Mouse (Mus musculus) cerebellum, postnatal 25 days (tissue): ENCODE data around the gene Pa2g4.
"Not testable (repeated sequence)": the region's sequence is repeated elsewhere in the genome, so short reads cannot be mapped to it uniquely, and the experiment has no call there.

Experiments used
- DNase-seq, 2 experiments: peaks; one replicate each; pipeline ENCODE4 v3.0.0; 2021; ENCODE audit warnings: mixed read lengths in 2 of 2

The Pa2g4 gene

GRCm38 (mm10) chr10:128575063-128575462, 9.3 kb upstream of the Pa2g4 start:
- no peak for DNase-seq

- DNase-seq, result no peak
Observed at GRCm38 (mm10) chr10:128565206-128565787, 490 bp downstream of the Pa2g4 start.

- no peak for DNase-seq
Observed at GRCm38 (mm10) chr10:128563544-128563943, 2.2 kb downstream of the Pa2g4 start.

DNA sequence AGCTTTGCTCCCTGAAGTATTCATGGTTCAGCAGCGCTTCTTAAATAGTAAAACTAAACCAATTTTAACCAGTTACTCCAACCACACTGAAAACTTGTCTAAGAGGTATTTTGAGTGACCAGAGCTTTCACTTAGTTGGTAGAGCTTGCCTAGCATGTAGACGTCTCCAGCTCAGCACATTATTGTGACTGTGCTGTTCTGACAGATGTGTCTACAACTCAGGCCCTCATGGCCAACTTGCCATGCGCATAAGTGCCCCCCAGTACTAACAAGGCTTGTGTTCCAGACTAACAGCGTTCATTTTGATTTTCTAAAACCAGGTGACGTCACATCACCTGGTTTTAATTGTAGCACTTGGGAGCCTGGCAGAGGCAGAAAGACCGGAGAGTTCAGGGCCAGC, 8.8 kb downstream of the Pa2g4 start:
- DNase-seq, result no peak

DNA sequence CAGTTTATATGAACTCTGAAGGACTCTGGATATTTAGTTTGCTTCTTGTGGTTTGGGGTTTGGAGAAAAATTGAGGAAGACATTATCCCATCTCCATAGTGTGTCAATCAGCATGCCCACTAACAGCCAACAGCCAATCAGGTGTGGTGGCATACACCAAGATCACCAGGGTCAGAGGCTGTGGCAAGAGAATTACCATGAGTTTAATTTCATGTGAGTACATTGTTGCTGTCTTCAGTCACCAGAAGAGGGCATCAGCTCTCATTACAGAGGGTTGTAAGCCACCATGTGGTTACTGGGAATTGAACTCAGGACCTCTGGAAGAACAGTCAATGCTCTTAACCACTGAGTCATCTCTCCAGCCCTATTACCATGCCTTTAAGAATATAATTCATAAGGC, 9.5 kb downstream of the Pa2g4 start:
- DNase-seq, result no peak

- DNase-seq, result not testable (repeated sequence)
Observed at GRCm38 (mm10) chr10:128555567-128555966, 10.2 kb downstream of the Pa2g4 start.

- not testable (repeated sequence) for DNase-seq
Observed at GRCm38 (mm10) chr10:128550144-128550823, 15.5 kb downstream of the Pa2g4 start.

GRCm38 (mm10) chr10:128549682-128550057, 16.1 kb downstream of the Pa2g4 start:
- DNase-seq, result peak; percentile 46 to 55

DNA sequence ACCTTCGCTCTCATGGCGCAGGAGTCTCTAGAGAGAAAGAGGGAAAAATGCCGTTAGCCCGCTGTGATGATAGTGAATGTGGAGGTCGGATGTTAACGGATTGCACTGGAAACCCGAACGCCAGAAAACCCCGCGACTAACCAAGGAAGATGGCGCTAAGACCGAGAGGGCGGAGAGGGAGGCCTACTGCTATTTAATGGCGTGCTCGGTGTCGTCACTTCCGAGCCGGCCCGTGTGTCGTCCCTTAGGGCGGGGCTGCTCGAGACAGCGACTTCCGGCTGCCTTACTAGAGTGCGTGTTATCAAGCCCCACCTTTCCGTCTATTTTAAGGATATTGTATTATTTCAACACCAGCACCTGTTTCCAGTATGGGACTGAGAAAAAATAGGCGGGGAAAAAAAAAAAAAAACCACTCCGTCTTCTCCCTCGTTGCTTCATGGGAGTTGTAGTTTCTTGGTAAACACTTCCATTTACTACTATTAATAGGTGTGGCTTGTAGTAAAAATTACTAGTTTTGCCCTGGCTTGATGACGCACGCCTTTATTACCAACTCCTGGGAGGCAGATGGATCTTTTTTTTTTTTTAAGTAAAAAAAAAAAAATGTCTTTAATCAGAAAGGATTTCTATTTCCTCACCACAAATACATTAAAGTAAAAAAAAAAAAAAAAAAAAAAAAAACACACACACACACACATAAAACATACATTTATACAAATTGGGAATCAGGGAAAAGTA, 16.7 kb downstream of the Pa2g4 start, which contains the start of gene Rpl41:
TSS of gene Rpl41 (minus strand) at position 359 of the 735 bp plus-strand sequence.
- DNase-seq, result peak; percentile 90 to 94

GRCm38 (mm10) chr10:128548051-128548791, 17.6 kb downstream of the Pa2g4 start:
- peak; percentile 40 to 64 for DNase-seq

GRCm38 (mm10) chr10:128547361-128548032, 18.3 kb downstream of the Pa2g4 start, which contains the start of gene Zc3h10:
Zc3h10 (minus strand) TSS chr10:128547774.
- DNase-seq, result peak; percentile 92 to 94

DNA sequence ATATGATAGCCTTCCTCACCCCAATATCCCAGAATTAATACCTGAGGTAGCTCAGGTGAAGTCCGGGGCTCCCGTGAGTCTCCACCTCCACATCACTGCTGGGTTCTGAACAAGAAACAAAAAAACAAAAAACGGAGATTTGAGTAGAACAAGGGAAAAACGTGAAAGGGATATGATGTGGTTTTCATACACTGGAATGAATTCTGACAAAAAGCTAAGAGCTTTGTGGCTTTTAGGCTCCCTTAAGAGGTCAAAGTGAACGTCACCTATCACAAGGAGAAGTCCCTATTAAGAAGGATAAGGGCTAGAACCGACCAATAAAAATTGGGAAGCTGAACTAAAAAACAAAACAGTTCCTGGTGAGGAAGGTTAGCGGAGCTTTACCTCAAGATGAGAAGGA, 19.0 kb downstream of the Pa2g4 start:
- DNase-seq, result no peak

DNA sequence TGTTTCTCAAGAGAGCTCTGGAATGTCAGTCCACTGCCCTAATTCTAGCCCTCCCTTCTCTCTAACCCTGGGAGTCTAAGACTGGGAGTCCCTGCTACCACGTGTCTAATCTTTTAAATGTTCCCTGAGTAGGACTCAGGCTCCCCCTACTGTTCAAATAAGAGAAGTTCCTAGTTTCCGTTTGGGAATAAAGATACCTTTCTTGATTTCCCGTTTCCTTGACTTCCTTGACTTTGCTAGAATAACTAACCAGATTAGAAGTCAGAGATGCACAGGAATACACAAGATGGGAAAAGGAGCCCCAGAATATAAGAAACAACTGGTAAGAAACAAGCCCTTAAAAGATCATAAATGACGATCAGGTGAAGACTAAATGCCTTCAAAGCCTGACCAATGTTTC, 19.4 kb downstream of the Pa2g4 start:
- DNase-seq, result no peak

GRCm38 (mm10) chr10:128545570-128545898, 20.3 kb downstream of the Pa2g4 start:
- no peak for DNase-seq

DNA sequence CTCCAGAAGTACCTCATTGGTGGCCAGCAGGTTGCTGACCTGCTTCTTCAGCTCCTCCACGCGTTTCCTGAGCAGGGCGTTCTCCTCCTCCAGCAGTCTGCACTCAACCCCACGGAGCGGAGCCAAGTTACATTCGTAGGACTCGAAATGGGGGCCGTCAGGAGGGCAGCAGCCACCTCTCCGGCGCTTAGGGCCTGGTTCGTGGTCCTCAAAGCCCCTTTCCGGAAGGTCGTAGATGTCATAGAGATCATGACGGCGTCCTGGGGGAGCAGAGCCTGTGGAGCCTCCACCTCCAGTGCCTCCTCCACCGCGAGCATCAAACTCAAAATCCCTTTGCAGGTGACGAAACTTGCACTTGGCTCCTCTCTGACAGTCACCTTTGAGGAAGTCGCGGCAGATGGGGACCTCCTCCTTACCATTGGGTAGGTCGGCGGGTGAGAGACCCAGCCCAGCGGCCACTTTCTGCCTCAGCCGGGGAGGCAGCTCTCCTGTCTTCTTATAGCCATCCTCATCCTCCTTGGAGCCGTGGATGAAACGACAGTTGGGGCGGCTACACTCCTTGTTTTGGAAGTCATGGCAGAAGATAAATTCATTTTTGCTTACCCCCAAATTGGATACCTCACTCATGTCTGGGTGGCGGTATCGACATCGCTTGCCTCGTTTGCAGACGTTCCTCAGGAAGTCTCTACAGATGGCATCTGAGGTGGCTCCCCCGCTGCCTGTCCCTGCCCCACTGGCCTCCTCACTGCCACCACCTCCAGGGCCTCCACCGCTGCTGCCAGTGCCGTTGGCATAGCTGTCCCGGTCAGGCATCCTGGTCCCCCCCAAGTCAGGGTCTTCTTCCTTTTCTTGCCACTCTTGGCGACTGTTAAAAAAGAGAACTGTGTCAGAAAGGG, 20.9 kb downstream of the Pa2g4 start:
- no peak for DNase-seq

DNA sequence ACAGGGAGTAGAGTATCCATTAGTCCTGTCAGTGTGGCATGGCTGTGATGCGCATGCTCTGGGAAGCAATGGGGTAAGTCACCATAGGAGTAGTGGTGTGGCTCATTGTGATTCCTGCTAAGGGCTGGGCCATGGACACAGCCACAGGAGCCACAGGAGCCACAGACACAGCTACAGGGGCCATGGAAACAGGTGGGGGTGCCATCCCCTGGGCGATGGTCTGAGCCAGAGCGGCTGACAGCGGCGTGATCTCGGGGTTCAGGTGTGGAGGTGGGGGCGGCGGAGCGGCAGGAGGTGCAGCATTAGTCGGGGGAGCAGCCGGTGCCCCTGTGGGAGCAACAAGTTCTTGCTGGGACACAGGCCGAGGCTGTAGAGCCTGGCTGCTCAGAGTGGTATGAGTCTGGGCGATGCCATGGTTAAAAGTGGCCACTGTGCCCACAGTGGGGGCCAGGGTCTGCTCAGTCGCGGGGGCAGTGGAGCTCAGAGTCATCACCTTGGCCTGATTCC, 21.6 kb downstream of the Pa2g4 start:
- no peak for DNase-seq

GRCm38 (mm10) chr10:128543100-128543499, 22.7 kb downstream of the Pa2g4 start:
- DNase-seq, result no peak

DNA sequence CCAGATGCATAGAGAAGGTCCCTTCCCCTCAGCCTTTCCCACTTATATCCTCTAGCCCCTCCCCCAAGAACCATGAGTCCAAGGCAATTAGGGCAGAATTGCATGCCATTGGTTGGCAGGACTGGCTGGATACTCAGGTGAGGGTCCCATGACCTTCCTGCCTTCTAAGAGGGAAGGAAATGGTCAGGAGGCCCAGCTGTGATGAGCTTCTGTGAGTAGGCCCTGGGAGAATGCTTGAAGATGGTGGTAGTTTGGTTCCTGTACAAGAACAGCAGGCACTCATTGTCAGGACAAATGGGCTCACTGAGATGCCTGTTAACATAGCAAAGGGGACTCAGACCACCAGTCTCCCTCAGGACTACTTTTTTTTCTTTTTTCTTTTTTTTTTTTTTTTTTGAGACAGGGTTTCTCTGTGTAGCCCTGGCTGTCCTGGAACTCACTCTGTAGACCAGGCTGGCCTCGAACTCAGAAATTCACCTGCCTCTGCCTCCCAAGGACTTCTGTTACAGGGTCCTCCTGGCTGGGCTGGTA, 27.4 kb downstream of the Pa2g4 start:
- DNase-seq, result no peak

DNA sequence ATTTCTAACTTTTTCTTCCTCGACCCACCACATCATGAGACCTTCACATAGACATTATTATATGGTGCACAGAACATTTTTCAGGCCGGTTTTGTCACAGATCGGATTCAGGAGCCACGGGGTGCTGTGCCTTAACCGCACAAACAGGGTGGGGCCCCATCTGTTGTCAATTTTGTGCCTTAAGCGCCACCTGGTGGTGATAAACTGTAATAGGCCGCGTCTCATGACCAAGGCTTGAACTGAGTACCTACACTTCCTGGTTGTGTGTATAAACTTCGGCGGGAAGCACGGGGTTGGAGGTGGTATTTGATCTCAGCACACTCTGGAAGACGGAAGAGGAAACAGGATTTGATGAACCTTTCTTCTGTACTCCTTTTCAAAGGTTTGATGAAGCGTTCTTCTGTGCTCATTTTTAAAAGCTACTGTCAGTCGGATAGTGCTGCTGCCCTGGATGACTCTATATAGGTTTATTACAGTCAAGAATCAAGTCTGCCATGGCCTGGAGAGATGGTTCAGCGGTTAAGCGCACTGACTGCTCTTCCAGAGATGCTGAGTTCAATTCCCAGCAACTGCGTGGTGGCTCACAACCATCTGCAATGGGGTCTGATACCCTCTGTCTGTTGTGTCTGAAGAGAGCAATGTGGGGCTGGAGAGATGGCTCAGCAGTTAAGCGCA, 29.4 kb downstream of the Pa2g4 start:
- DNase-seq, result peak; percentile 90 to 91

- DNase-seq, result no peak
Observed at GRCm38 (mm10) chr10:128535624-128536265, 30.0 kb downstream of the Pa2g4 start.
